Mouse (Mus musculus): ENCODE results near the gene Fastkd3. TPM values are rescaled to one million over a fixed set of nuclear protein-coding genes. Genes with fewer than 3 reads are reported as not detected.
A peak's percentile ranks its signal among the peaks of the same experiment; 100 is the strongest.

Gene Fastkd3
- polyA plus RNA-seq, 1 experiment from 2014 or later, result 28.4 TPM

- peaks cover 38% of the 10 kb centered on the region for H3K36me3 ChIP-seq
- no peak for ATAC-seq (ENCODE audit: insufficient read depth, low FRiP score, low read depth)
- H3K9me3 ChIP-seq, result no peaks in the 10 kb centered on the region
- no peak overlapping the region for H3K4me3 ChIP-seq (replicated peaks)
- H3K27me3 ChIP-seq (replicated peaks), result no peaks in the 10 kb centered on the region
- peaks cover 9% of the 10 kb centered on the region; the same call in 1 of the 2 replicates for H3K4me1 ChIP-seq
- 90% methylated on average over 11 of the region's 11 CpGs for WGBS
- no peak overlapping the region for H3K9ac ChIP-seq
- H3K4me2 ChIP-seq, result no peak overlapping the region
- no peak overlapping the region for H3K27ac ChIP-seq
Observed at GRCm38 (mm10) chr13:68583961-68584360, 1.9 kb downstream of the Fastkd3 start.

- Histone ChIP-seq H3K4me3 (replicated peaks) (no peak overlapping the region), H3K4me1 (peaks cover 9% of the 10 kb centered on the region; the same call in 1 of the 2 replicates), H3K4me2 (no peak overlapping the region), H3K36me3 (peaks cover 49% of the 10 kb centered on the region), H3K27me3 (replicated peaks) (no peaks in the 10 kb centered on the region), H3K9ac (no peak overlapping the region), H3K27ac (no peak overlapping the region), H3K9me3 (no peaks in the 10 kb centered on the region)
- WGBS, result 83% methylated on average over 7 of the region's 7 CpGs
- no peak for ATAC-seq (ENCODE audit: insufficient read depth, low FRiP score, low read depth)
Observed at GRCm38 (mm10) chr13:68585441-68585840, 3.4 kb downstream of the Fastkd3 start.

GRCm38 (mm10) chr13:68588352-68588751 lies 6.3 kb downstream of the Fastkd3 start:
- peaks cover 69% of the 10 kb centered on the region for H3K36me3 ChIP-seq
- no peak for ATAC-seq (ENCODE audit: insufficient read depth, low FRiP score, low read depth)
- H3K4me3 ChIP-seq (replicated peaks), result no peak overlapping the region
- no peaks in the 10 kb centered on the region for H3K27me3 ChIP-seq (replicated peaks)
- no peak overlapping the region for H3K27ac ChIP-seq
- H3K4me2 ChIP-seq, result no peak overlapping the region
- no peak overlapping the region for H3K9ac ChIP-seq
- H3K4me1 ChIP-seq, result no peaks in the 10 kb centered on the region
- H3K9me3 ChIP-seq, result no peaks in the 10 kb centered on the region

GRCm38 (mm10) chr13:68593797-68594196 lies 11.8 kb downstream of the Fastkd3 start:
- 0 out of 2 replicates have a peak, but pooled peaks cover 2% of the 10 kb centered on the region for H3K4me1 ChIP-seq
- H3K4me2 ChIP-seq, result no peak overlapping the region
- no peak overlapping the region for H3K9ac ChIP-seq
- WGBS, result 74% methylated on average over 1 of the region's 1 CpGs
- no peaks in the 10 kb centered on the region for H3K9me3 ChIP-seq
- H3K27ac ChIP-seq, result no peak overlapping the region
- no peaks in the 10 kb centered on the region for H3K27me3 ChIP-seq (replicated peaks)
- no peak for ATAC-seq (ENCODE audit: insufficient read depth, low FRiP score, low read depth)
- no peak overlapping the region for H3K4me3 ChIP-seq (replicated peaks)
- H3K36me3 ChIP-seq, result peaks cover 34% of the 10 kb centered on the region

GRCm38 (mm10) chr13:68597199-68597598 lies 15.2 kb downstream of the Fastkd3 start, which contains the start of gene 1700001L19Rik:
TSS of gene 1700001L19Rik (plus strand) at chr13:68597421.
- 0 out of 2 replicates have a peak within 1 kb of the TSS, but pooled peaks have one; percentile 11 for H3K4me3 ChIP-seq (replicated peaks)
- no peaks in the 10 kb centered on the region for H3K9me3 ChIP-seq
- ATAC-seq (ENCODE audit: insufficient read depth, low FRiP score, low read depth), result no peak

GRCm38 (mm10) chr13:68597667-68598066 lies 15.6 kb downstream of the Fastkd3 start:
- Histone ChIP-seq H3K4me3 (replicated peaks) (0 out of 2 replicates have a peak overlapping the region, but pooled peaks have one; percentile 11), H3K27ac (no peak overlapping the region), H3K4me1 (peaks cover 2% of the 10 kb centered on the region; the same call in 1 of the 2 replicates), H3K4me2 (peak overlapping the region; percentile 41), H3K27me3 (replicated peaks) (no peaks in the 10 kb centered on the region), H3K9ac (no peak overlapping the region), H3K9me3 (no peaks in the 10 kb centered on the region), H3K36me3 (peaks cover 6% of the 10 kb centered on the region)
- 8% methylated on average over 13 of the region's 13 CpGs for WGBS
- peak; percentile 86 for ATAC-seq (ENCODE audit: insufficient read depth, low FRiP score, low read depth)

More at GRCm38 (mm10) chr13:68597199-68597598, 15.2 kb downstream of the Fastkd3 start, which contains the start of gene 1700001L19Rik:
- Histone ChIP-seq H3K27me3 (replicated peaks) (no peaks in the 10 kb centered on the region), H3K9ac (no peak within 1 kb of the TSS), H3K4me1 (peaks cover 2% of the 10 kb centered on the region; the same call in 1 of the 2 replicates), H3K27ac (no peak within 1 kb of the TSS), H3K36me3 (peaks cover 11% of the 10 kb centered on the region), H3K4me2 (peak within 1 kb of the TSS; percentile 41)
- WGBS, result 14% methylated on average over 10 of the region's 10 CpGs

GRCm38 (mm10) chr13:68598953-68599352 lies 16.9 kb downstream of the Fastkd3 start:
- Histone ChIP-seq H3K27ac (no peak overlapping the region), H3K4me1 (peaks cover 2% of the 10 kb centered on the region; the same call in 1 of the 2 replicates), H3K36me3 (no peaks in the 10 kb centered on the region), H3K4me3 (replicated peaks) (no peak overlapping the region), H3K9me3 (no peaks in the 10 kb centered on the region), H3K4me2 (no peak overlapping the region), H3K27me3 (replicated peaks) (no peaks in the 10 kb centered on the region), H3K9ac (no peak overlapping the region)
- no peak for ATAC-seq (ENCODE audit: insufficient read depth, low FRiP score, low read depth)

- ATAC-seq (ENCODE audit: insufficient read depth, low FRiP score, low read depth), result no peak
- Histone ChIP-seq H3K4me2 (no peak overlapping the region), H3K36me3 (no peaks in the 10 kb centered on the region), H3K9me3 (no peaks in the 10 kb centered on the region), H3K9ac (no peak overlapping the region), H3K27ac (no peak overlapping the region), H3K4me3 (replicated peaks) (no peak overlapping the region), H3K27me3 (replicated peaks) (no peaks in the 10 kb centered on the region), H3K4me1 (peaks cover 2% of the 10 kb centered on the region; the same call in 1 of the 2 replicates)
- 17% methylated on average over 6 of the region's 6 CpGs for WGBS
Observed at GRCm38 (mm10) chr13:68601184-68601583, 19.1 kb downstream of the Fastkd3 start.

GRCm38 (mm10) chr13:68603085-68603484 lies 21.1 kb downstream of the Fastkd3 start:
- H3K36me3 ChIP-seq, result no peaks in the 10 kb centered on the region
- no peak overlapping the region for H3K9ac ChIP-seq
- WGBS, result 76% methylated on average over 6 of the region's 6 CpGs
- H3K27ac ChIP-seq, result no peak overlapping the region
- no peak for ATAC-seq (ENCODE audit: insufficient read depth, low FRiP score, low read depth)
- H3K27me3 ChIP-seq (replicated peaks), result no peaks in the 10 kb centered on the region
- no peak overlapping the region for H3K4me2 ChIP-seq
- peaks cover 3% of the 10 kb centered on the region; the same call in 1 of the 2 replicates for H3K4me1 ChIP-seq
- no peak overlapping the region for H3K4me3 ChIP-seq (replicated peaks)
- H3K9me3 ChIP-seq, result no peaks in the 10 kb centered on the region

GRCm38 (mm10) chr13:68605689-68606126 lies 23.7 kb downstream of the Fastkd3 start:
- ATAC-seq (ENCODE audit: insufficient read depth, low FRiP score, low read depth), result peak; percentile 62
- Histone ChIP-seq H3K4me2 (peak overlapping the region; percentile 46), H3K9me3 (no peaks in the 10 kb centered on the region), H3K27me3 (replicated peaks) (no peaks in the 10 kb centered on the region), H3K27ac (no peak overlapping the region), H3K4me3 (replicated peaks) (peak overlapping the region; percentile 27), H3K36me3 (no peaks in the 10 kb centered on the region), H3K9ac (no peak overlapping the region), H3K4me1 (peaks cover 6% of the 10 kb centered on the region; the same call in 1 of the 2 replicates)
- WGBS, result 4% methylated on average over 8 of the region's 11 CpGs

GRCm38 (mm10) chr13:68607652-68608405 lies 25.8 kb downstream of the Fastkd3 start:
- 39% methylated on average over 21 of the region's 21 CpGs for WGBS
- Histone ChIP-seq H3K4me3 (replicated peaks) (peak overlapping the region; percentile 22), H3K27ac (no peak overlapping the region), H3K36me3 (no peaks in the 10 kb centered on the region), H3K4me2 (peak overlapping the region; percentile 48), H3K4me1 (0 out of 2 replicates have a peak, but pooled peaks cover 6% of the 10 kb centered on the region), H3K27me3 (replicated peaks) (no peaks in the 10 kb centered on the region), H3K9ac (no peak overlapping the region), H3K9me3 (no peaks in the 10 kb centered on the region)
- ATAC-seq (ENCODE audit: insufficient read depth, low FRiP score, low read depth), result 0 out of 2 replicates have a peak, but pooled peaks have one; percentile 16

GRCm38 (mm10) chr13:68622792-68623191 lies 40.8 kb downstream of the Fastkd3 start:
- Histone ChIP-seq H3K9me3 (no peaks in the 10 kb centered on the region), H3K4me2 (no peak overlapping the region), H3K4me3 (replicated peaks) (no peak overlapping the region), H3K27me3 (replicated peaks) (no peaks in the 10 kb centered on the region), H3K27ac (no peak overlapping the region), H3K4me1 (no peaks in the 10 kb centered on the region), H3K9ac (no peak overlapping the region), H3K36me3 (no peaks in the 10 kb centered on the region)
- peak; percentile 56; the same call in 1 of the 2 replicates for ATAC-seq (ENCODE audit: insufficient read depth, low FRiP score, low read depth)
- WGBS, result 57% methylated on average over 6 of the region's 6 CpGs
